Mouse (Mus musculus): Measurements from ENCODE around the gene Vsx1. TPM values are rescaled to one million over a fixed set of nuclear protein-coding genes. Genes with fewer than 3 reads are reported as not detected.

Gene Vsx1
- polyA plus RNA-seq (2014; fragmentation: Illumina TruSeq; extraction: RNeasy Lipid Tissue Mini Kit (QIAGEN cat#74804); ENCODE audit: low read depth, low replicate concordance), result not detected

DNA sequence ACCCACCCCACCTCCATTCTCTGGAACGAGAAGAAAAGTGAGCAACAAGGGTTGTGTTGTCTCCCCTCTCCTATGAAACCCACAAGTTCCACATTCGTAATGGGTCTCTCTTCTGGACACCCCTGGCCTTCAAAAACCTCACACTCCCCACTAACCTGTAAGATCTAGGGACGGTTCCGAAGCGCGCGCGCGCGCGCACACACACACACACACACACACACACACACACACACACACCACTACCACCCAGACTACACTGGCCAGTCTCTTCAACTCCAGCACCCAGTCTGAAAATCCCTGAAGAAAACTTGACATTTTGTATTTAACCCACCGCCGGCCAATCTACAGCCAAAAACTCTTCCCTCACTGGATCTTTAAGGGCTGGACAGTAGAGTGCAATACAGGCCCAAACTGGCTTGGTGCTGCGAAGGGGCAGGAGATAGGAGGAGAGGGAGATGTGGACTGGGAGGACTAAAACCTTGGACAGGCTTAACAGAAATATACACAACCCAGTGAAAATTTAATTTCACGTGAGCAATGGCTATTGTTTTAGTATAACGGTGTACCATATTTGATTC is at the start of gene Vsx1:
TSS of gene Vsx1 (minus strand) at position 138 of the 578 bp plus-strand sequence.

DNA sequence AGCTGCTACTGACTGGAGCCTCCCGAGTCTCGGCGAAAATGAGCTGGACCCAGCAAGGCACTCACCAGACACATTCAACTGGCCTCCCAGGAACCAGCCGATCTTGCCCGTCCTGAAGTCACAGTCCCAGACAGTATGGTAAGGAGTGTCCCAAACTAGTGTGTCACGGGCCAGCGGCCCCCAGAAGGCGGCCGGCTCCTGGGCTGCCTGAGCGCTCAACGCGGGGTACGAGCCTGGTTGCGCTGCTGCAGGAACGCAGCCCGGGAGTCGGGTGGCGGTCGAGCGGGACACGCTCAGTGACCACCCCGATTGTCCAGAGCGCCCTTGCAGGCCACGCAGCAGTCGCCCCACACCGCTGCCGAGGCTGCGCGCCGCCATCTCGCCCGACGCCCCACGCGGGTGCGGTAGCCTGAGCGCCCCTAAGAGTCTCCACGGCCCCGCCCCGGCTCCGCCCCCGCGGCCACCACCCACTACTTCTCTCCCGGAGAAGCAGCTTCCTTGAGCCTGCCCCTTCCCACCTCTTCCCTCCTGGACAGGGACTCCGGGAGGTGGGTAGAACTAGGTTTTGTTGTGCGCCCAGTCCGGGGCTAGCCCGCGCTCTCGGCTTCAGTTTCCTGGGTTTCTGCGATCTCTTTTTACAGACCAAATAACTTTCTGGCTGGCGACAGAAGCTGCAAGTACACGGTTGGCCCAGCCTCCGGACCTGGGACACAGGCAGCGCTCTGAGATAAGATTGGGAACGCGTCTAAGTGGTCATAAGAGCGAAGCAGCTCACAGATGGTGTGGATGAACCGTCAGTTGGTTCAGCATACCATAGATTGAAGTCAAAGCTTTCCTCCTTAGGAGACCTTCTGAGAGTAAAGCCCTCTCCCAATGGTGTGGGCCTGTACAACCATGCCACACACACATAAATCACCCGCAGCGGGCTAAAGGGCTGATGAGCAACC is 21.1 kb downstream of the Vsx1 start, which contains the start of gene Acss1:
TSS of gene Acss1 (minus strand) at position 681 of the 947 bp plus-strand sequence.

Other genes with a start within 250 kb of the Vsx1 start
- gene Zfp442, start 237.9 kb downstream of the Vsx1 start, polyA plus RNA-seq (2014; fragmentation: Illumina TruSeq; extraction: RNeasy Lipid Tissue Mini Kit (QIAGEN cat#74804); ENCODE audit: low read depth, low replicate concordance), result 2.7 TPM
- gene Zfp345, start 204.3 kb downstream of the Vsx1 start, polyA plus RNA-seq (2014; fragmentation: Illumina TruSeq; extraction: RNeasy Lipid Tissue Mini Kit (QIAGEN cat#74804); ENCODE audit: low read depth, low replicate concordance), result not detected
- gene Cst7, start 118.9 kb downstream of the Vsx1 start, polyA plus RNA-seq (2014; fragmentation: Illumina TruSeq; extraction: RNeasy Lipid Tissue Mini Kit (QIAGEN cat#74804); ENCODE audit: low read depth, low replicate concordance), result not detected
- 41.0 TPM for gene Apmap, start 80.8 kb downstream of the Vsx1 start, polyA plus RNA-seq (2014; fragmentation: Illumina TruSeq; extraction: RNeasy Lipid Tissue Mini Kit (QIAGEN cat#74804); ENCODE audit: low read depth, low replicate concordance)
- gene Acss1, start 20.9 kb downstream of the Vsx1 start, polyA plus RNA-seq (2014; fragmentation: Illumina TruSeq; extraction: RNeasy Lipid Tissue Mini Kit (QIAGEN cat#74804); ENCODE audit: low read depth, low replicate concordance), result 0.16 TPM
- 0.98 TPM for gene Entpd6, start 59.7 kb upstream of the Vsx1 start, polyA plus RNA-seq (2014; fragmentation: Illumina TruSeq; extraction: RNeasy Lipid Tissue Mini Kit (QIAGEN cat#74804); ENCODE audit: low read depth, low replicate concordance)
- 1.4 TPM for gene Pygb, start 97.4 kb upstream of the Vsx1 start, polyA plus RNA-seq (2014; fragmentation: Illumina TruSeq; extraction: RNeasy Lipid Tissue Mini Kit (QIAGEN cat#74804); ENCODE audit: low read depth, low replicate concordance)
- gene Abhd12, start 215.4 kb upstream of the Vsx1 start, polyA plus RNA-seq (2014; fragmentation: Illumina TruSeq; extraction: RNeasy Lipid Tissue Mini Kit (QIAGEN cat#74804); ENCODE audit: low read depth, low replicate concordance), result 41.3 TPM
- gene Gins1, start 216.0 kb upstream of the Vsx1 start, polyA plus RNA-seq (2014; fragmentation: Illumina TruSeq; extraction: RNeasy Lipid Tissue Mini Kit (QIAGEN cat#74804); ENCODE audit: low read depth, low replicate concordance), result 4.3 TPM